In the genomic region with DNA sequence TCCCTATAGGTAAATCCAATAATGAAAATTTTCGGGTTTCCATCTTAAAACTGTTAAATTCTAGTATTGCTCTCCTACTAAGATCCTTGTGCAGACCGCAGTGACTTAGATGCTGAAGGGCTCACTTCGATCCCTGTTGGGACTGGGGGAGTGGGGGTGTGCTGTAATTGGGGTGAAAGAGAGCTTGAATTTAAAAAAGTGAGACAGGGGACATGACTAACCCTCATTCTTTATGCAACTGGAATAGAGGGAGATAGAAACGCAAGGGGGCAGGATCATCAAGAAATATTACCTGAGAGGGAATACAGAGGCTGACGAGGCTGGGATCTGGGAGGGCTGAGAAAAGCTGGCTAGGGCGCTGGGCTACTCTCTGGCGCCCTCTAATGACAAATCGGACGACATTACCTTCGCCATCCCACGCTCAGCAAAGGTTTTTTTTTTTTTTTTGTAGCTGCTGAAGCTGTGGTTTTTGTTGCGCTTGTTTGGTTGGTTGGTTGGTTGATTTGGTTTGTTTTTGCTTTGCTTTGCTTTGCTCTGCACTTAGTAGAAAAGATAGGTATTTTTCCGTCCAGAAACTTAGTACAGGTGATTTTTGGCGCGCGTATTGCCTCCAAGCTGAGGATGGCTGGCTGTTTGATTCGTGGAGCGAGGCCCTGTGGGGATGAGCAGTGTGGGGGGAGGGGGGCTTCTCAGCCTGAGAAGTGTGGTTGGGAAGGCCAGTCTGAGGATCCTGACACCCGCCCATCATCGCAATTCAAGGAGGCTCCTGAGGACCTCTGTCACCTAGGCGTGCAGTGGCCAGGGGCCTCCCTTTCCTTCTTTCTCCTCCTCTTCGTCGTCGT, we compare ENCODE assay signal across 8 mouse cellular contexts. TPM values are rescaled to one million over a fixed set of nuclear protein-coding genes. Genes with fewer than 3 reads are reported as not detected.
DNase-seq lines count a peak whose midpoint lies in the region; ATAC-seq and TF ChIP-seq lines count a peak whose summit lies in the region.

No protein-coding gene starts in this region.

- H3K4me1 ChIP-seq in heart, adult 2 months (ENCODE audit: control insufficient read depth, insufficient read depth, low read length), result no peaks in the 10 kb centered on the region
- H3K4me1 ChIP-seq in hindbrain, embryonic 10.5 days (replicated peaks), result peaks cover 72% of the 10 kb centered on the region
- peaks cover 38% of the 10 kb centered on the region for H3K4me1 ChIP-seq in midbrain, embryonic 15.5 days

- H3K4me3 ChIP-seq in heart, adult 2 months, result no peak overlapping the region
- peak overlapping the region; percentile 52 for H3K4me3 ChIP-seq in hindbrain, embryonic 10.5 days
- H3K4me3 ChIP-seq in midbrain, embryonic 15.5 days, result peak overlapping the region; percentile 33

- intact Hi-C loops in heart, adult 2 months (cut with DNase I), result loop anchor here (5.0 kb wide), 2 partner anchors 33 to 682 kb away; no protein-coding TSS in a partner anchor

- peak; percentile 82 for ATAC-seq in midbrain, embryonic 15.5 days (replicated peaks)
- ATAC-seq in monocyte, adult 5-6 weeks (replicated peaks; ENCODE audit: insufficient number of reproducible peaks, low FRiP score, low TSS enrichment, poor library complexity, severe bottlenecking), result no peak

- H3K27ac ChIP-seq in heart, adult 2 months, result no peak overlapping the region
- H3K27ac ChIP-seq in hindbrain, embryonic 10.5 days, result peak overlapping the region; percentile 86
- H3K27ac ChIP-seq in midbrain, embryonic 15.5 days, result peak overlapping the region; percentile 81

- no peaks in the 10 kb centered on the region for H3K9me3 ChIP-seq in hindbrain, embryonic 10.5 days
- no peaks in the 10 kb centered on the region for H3K9me3 ChIP-seq in midbrain, embryonic 15.5 days

- no peak for DNase-seq in heart, adult 2 months
- DNase-seq in heart, adult 8-10 months (ENCODE audit: low spot score), result no peak
- DNase-seq in 3T3-L1 (ENCODE audit: low read depth, low spot score), result peak; percentile 49
- DNase-seq in brain, embryonic 14.5 days (ENCODE audit: low read depth), result peak; percentile 94
- DNase-seq in hindbrain, embryonic 10.5 days (ENCODE audit: low spot score), result peak; percentile 70
- no peak for DNase-seq in lung, postnatal 10 days

- H3K27me3 ChIP-seq in heart, adult 2 months (ENCODE audit: control insufficient read depth, insufficient read depth, low read length), result peaks cover 25% of the 10 kb centered on the region
- peaks cover 65% of the 10 kb centered on the region for H3K27me3 ChIP-seq in hindbrain, embryonic 10.5 days (ENCODE audit: insufficient read depth, poor library complexity, severe bottlenecking)
- peaks cover 19% of the 10 kb centered on the region for H3K27me3 ChIP-seq in midbrain, embryonic 15.5 days (replicated peaks)

- no peaks in the 10 kb centered on the region for H3K36me3 ChIP-seq in heart, adult 2 months (ENCODE audit: control insufficient read depth, insufficient read depth, low read length)
- no peaks in the 10 kb centered on the region for H3K36me3 ChIP-seq in hindbrain, embryonic 10.5 days
- no peaks in the 10 kb centered on the region for H3K36me3 ChIP-seq in midbrain, embryonic 15.5 days (replicated peaks)

- H3K79me2 ChIP-seq in heart, adult 2 months (replicated peaks; ENCODE audit: control insufficient read depth, insufficient read depth, low read length), result no peaks in the 10 kb centered on the region

- no peak for TF ChIP-seq EP300 in heart, adult 2 months (IDR thresholded peaks at IDR 0.05; ENCODE audit: insufficient read depth, low read depth, low read length)

- TF ChIP-seq POLR2A in heart, adult 2 months (IDR thresholded peaks at IDR 0.05; ENCODE audit: insufficient read depth, low read depth, low read length), result no peak
- TF ChIP-seq POLR2A in brain, embryonic 14.5 days (IDR thresholded peaks at IDR 0.05; ENCODE audit: borderline replicate concordance, extremely low read depth, insufficient read depth, insufficient read length, poor library complexity, severe bottlenecking), result no peak

- peak overlapping the region; percentile 54 for H3K4me2 ChIP-seq in midbrain, embryonic 15.5 days

- H3K9ac ChIP-seq in heart, adult 2 months (ENCODE audit: low read depth, low read length), result no peak overlapping the region
- peak overlapping the region; percentile 19; the same call in 1 of the 2 replicates for H3K9ac ChIP-seq in midbrain, embryonic 15.5 days

- peak; percentile 68 for TF ChIP-seq CTCF in heart, adult 2 months (IDR thresholded peaks at IDR 0.05)
- peak; percentile 95 for TF ChIP-seq CTCF in brain, embryonic 14.5 days (IDR thresholded peaks at IDR 0.05; ENCODE audit: borderline replicate concordance, extremely low read depth, insufficient read depth, insufficient read length)

- WGBS in heart, adult 2 months, result 8% methylated on average over 24 of the region's 24 CpGs
- 6% methylated on average over 24 of the region's 24 CpGs for WGBS in hindbrain, embryonic 10.5 days
- WGBS in midbrain, embryonic 15.5 days, result 3% methylated on average over 24 of the region's 24 CpGs

RNA-seq across cellular contexts. Expression of a gene that starts 11.0 kb away (rescaled TPM):
- total RNA-seq in heart, adult 2 months (2021), result not detected
- polyA plus RNA-seq in heart, adult 2 months (2012; rRNA removed), result 0.66 TPM in 1 of 2 replicates, not detected in the other
- total RNA-seq in heart, adult 8-10 months (2022), result under 1 TPM in 1 of 4 experiments, not detected in 3; 0.20 TPM
- polyA plus RNA-seq in brain, embryonic 14.5 days (2012; rRNA removed), result 101 and 119 TPM in 2 replicates
- polyA plus RNA-seq in hindbrain, embryonic 10.5 days (2016; fragmentation: Nextera tagmentation; extraction: Ambion mirVana), result 23.4 and 24.2 TPM in 2 replicates
- 20.7 and 23.2 TPM in 2 replicates for polyA plus RNA-seq in midbrain, embryonic 15.5 days (2015; fragmentation: Nextera tagmentation; extraction: Ambion mirVana)
- not detected in 3 replicates for total RNA-seq in monocyte, adult 5-6 weeks (2017)

Comparison
In these comparisons a context has a peak if more than half of its experiments do, and no peak if none do; other contexts are left out.
1. DNase-seq: peak in 3T3-L1 (single experiment), brain, embryonic 14.5 days (single experiment) and hindbrain, embryonic 10.5 days (single experiment); none in heart, adult 2 months (0 of 2), heart, adult 8-10 months (single experiment) and lung, postnatal 10 days (single experiment).
2. RNA of a gene that starts 11.0 kb away (polyA plus RNA-seq): 101 to 119 TPM in brain, embryonic 14.5 days, 23.4 to 24.2 TPM in hindbrain, embryonic 10.5 days and 20.7 to 23.2 TPM in midbrain, embryonic 15.5 days; 0.66 TPM in heart, adult 2 months; every median in the first group is over 10 times any median in the second.